Mouse (Mus musculus) hindbrain, embryonic 12.5 days (tissue): ENCODE results near the gene Cdc7. TPM values are rescaled to one million over a fixed set of nuclear protein-coding genes. Genes with fewer than 3 reads are reported as not detected.
"Not testable (repeated sequence)": the region's sequence is repeated elsewhere in the genome, so short reads cannot be mapped to it uniquely, and the experiment has no call there.

Experiments
- ATAC-seq: fragments of 200-750 bp; cut with Nextera tagmentation; 2 replicates; pipeline ENCODE4 v1.8.0; 2017; ENCODE audit warnings: moderate TSS enrichment; ENCODE audit not compliant: low FRiP score
- H3K27ac ChIP-seq: fragments of 300-500 bp; sonication (generic); 2 replicates; pipeline ENCODE4 v1.5.1; 2016; ENCODE audit warnings: mild to moderate bottlenecking
- H3K27me3 ChIP-seq: fragments of 300-500 bp; sonication (generic); 2 replicates; pipeline ENCODE4 v1.6.1; 2016; ENCODE audit warnings: mild to moderate bottlenecking
- H3K36me3 ChIP-seq: fragments of 300-500 bp; sonication (generic); 2 replicates; pipeline ENCODE4 v1.6.1; 2016; ENCODE audit warnings: mild to moderate bottlenecking
- H3K4me1 ChIP-seq: fragments of 300-500 bp; sonication (generic); 2 replicates; pipeline ENCODE4 v1.6.1; 2016
- H3K4me2 ChIP-seq: fragments of 300-500 bp; sonication (generic); replicated peaks from 2 replicates; pipeline ENCODE4 v1.6.1; 2016; ENCODE audit warnings: mild to moderate bottlenecking
- H3K4me3 ChIP-seq: fragments of 300-500 bp; sonication (generic); 2 replicates; pipeline ENCODE4 v1.5.1; 2016; ENCODE audit warnings: mild to moderate bottlenecking
- H3K9ac ChIP-seq: fragments of 300-500 bp; sonication (generic); 2 replicates; pipeline ENCODE4 v1.6.1; 2016; ENCODE audit warnings: mild to moderate bottlenecking, moderate library complexity
- H3K9me3 ChIP-seq: fragments of 300-500 bp; sonication (generic); replicated peaks from 2 replicates; pipeline ENCODE4 v1.6.1; 2016; ENCODE audit warnings: mild to moderate bottlenecking
- WGBS: fragments of 180-500 bp; shearing (Covaris S2); methylation state at CpG from one replicate; pipeline ENCODE4 v1.1.7; 2016; 5-methylcytosine and 5-hydroxymethylcytosine counted together
- polyA plus RNA-seq: library from polyadenylated mRNA; unstranded; fragments of >200 nt; fragmentation: Nextera tagmentation; extraction: Ambion mirVana; gene quantifications from 2 replicates; pipeline ENCODE4 v1.2.1, GENCODE M21; 2016

Gene Cdc7
- polyA plus RNA-seq, 1 experiment from 2014 or later, result 44.7 TPM

GRCm38 (mm10) chr5:106966443-106966842 is 2.3 kb downstream of the Cdc7 start:
- H3K27ac ChIP-seq, result no peak overlapping the region
- 92% methylated on average over 3 of the region's 3 CpGs for WGBS
- H3K4me1 ChIP-seq, result peaks cover 3% of the 10 kb centered on the region; the same call in 1 of the 2 replicates
- peaks cover 18% of the 10 kb centered on the region for H3K36me3 ChIP-seq
- H3K4me2 ChIP-seq, result no peak overlapping the region
- no peak overlapping the region for H3K9ac ChIP-seq
- H3K4me3 ChIP-seq, result no peak overlapping the region
- no peak for ATAC-seq
- no peaks in the 10 kb centered on the region for H3K9me3 ChIP-seq
- H3K27me3 ChIP-seq, result no peaks in the 10 kb centered on the region

GRCm38 (mm10) chr5:106967578-106967977 is 3.5 kb downstream of the Cdc7 start:
- Histone ChIP-seq H3K4me1 (peaks cover 3% of the 10 kb centered on the region; the same call in 1 of the 2 replicates), H3K9ac (no peak overlapping the region), H3K9me3 (no peaks in the 10 kb centered on the region), H3K27ac (no peak overlapping the region), H3K27me3 (no peaks in the 10 kb centered on the region), H3K36me3 (peaks cover 26% of the 10 kb centered on the region), H3K4me3 (no peak overlapping the region), H3K4me2 (no peak overlapping the region)
- no peak for ATAC-seq
- 89% methylated on average over 1 of the region's 1 CpGs for WGBS

- ATAC-seq, result no peak
- Histone ChIP-seq H3K27ac (no peak overlapping the region), H3K27me3 (no peaks in the 10 kb centered on the region), H3K4me3 (no peak overlapping the region), H3K9ac (no peak overlapping the region), H3K9me3 (no peaks in the 10 kb centered on the region), H3K36me3 (peaks cover 80% of the 10 kb centered on the region), H3K4me1 (no peaks in the 10 kb centered on the region), H3K4me2 (no peak overlapping the region)
- 92% methylated on average over 7 of the region's 7 CpGs for WGBS
Observed at GRCm38 (mm10) chr5:106973883-106974282, 9.8 kb downstream of the Cdc7 start.

DNA sequence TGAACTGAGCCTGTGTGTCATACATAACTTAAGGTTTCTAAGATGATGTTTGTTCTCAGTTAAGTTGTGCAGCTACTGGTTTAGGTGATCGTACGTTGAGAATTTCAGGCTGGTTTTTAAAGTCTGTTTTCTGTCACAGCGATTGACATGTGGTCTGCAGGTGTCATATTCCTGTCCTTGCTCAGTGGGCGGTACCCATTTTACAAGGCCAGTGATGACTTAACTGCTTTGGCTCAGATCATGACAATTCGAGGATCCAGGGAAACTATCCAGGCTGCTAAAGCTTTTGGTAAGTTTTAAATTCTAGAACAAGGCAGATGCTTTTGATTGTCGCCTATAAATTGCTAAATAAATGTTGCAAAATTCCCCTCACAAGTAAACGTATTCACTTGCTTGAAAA is 15.0 kb downstream of the Cdc7 start:
- no peaks in the 10 kb centered on the region for H3K9me3 ChIP-seq
- H3K27ac ChIP-seq, result no peak overlapping the region
- H3K9ac ChIP-seq, result no peak overlapping the region
- H3K36me3 ChIP-seq, result peaks cover 71% of the 10 kb centered on the region
- H3K27me3 ChIP-seq, result no peaks in the 10 kb centered on the region
- no peaks in the 10 kb centered on the region for H3K4me1 ChIP-seq
- 92% methylated on average over 7 of the region's 7 CpGs for WGBS
- no peak overlapping the region for H3K4me3 ChIP-seq
- no peak for ATAC-seq
- H3K4me2 ChIP-seq, result no peak overlapping the region

GRCm38 (mm10) chr5:106982298-106982952 is 18.3 kb downstream of the Cdc7 start:
- WGBS, result 81% methylated on average over 7 of the region's 7 CpGs
- no peak for ATAC-seq
- Histone ChIP-seq H3K27ac (no peak overlapping the region), H3K36me3 (peaks cover 40% of the 10 kb centered on the region), H3K27me3 (no peaks in the 10 kb centered on the region), H3K9ac (no peak overlapping the region), H3K4me2 (no peak overlapping the region), H3K9me3 (no peaks in the 10 kb centered on the region), H3K4me1 (no peaks in the 10 kb centered on the region), H3K4me3 (no peak overlapping the region)

- not testable (repeated sequence) for H3K9ac ChIP-seq, H3K27ac ChIP-seq, H3K27me3 ChIP-seq, ATAC-seq, H3K4me3 ChIP-seq, H3K4me2 ChIP-seq, H3K4me1 ChIP-seq, H3K9me3 ChIP-seq
- H3K36me3 ChIP-seq, result peaks cover 25% of the 10 kb centered on the region
- 96% methylated on average over 3 of the region's 3 CpGs for WGBS
Observed at GRCm38 (mm10) chr5:106984934-106985333, 20.8 kb downstream of the Cdc7 start.

DNA sequence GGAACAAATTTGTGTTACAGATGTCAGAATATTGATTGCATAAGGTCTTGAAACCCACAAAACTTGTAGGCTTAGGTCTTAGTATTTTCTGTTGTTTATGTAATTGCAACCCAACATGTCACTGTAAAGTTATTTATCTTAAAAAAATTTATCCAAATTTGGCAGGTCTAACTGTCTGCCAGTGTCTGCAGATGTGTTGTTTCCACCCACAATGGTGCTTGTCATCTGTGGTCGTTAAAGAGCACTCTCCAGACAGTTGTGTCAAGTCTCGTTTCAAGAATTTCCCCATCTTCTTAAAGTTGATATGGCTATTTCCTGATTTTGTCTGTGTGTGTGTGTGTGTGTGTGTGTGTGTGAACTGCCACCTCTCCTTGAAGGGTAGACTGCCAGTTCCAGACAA is 21.5 kb downstream of the Cdc7 start:
- Histone ChIP-seq H3K27me3 (no peaks in the 10 kb centered on the region), H3K4me2 (no peak overlapping the region), H3K4me1 (no peaks in the 10 kb centered on the region), H3K4me3 (no peak overlapping the region), H3K27ac (no peak overlapping the region), H3K36me3 (peaks cover 20% of the 10 kb centered on the region), H3K9me3 (no peaks in the 10 kb centered on the region), H3K9ac (no peak overlapping the region)
- 72% methylated on average over 2 of the region's 2 CpGs for WGBS
- ATAC-seq, result no peak

GRCm38 (mm10) chr5:106989181-106989580 is 25.1 kb downstream of the Cdc7 start:
- Histone ChIP-seq H3K36me3 (no peaks in the 10 kb centered on the region), H3K9ac (no peak overlapping the region), H3K9me3 (no peaks in the 10 kb centered on the region), H3K4me3 (no peak overlapping the region), H3K4me2 (no peak overlapping the region), H3K27me3 (no peaks in the 10 kb centered on the region), H3K4me1 (0 out of 2 replicates have a peak, but pooled peaks cover 2% of the 10 kb centered on the region), H3K27ac (no peak overlapping the region)
- no peak for ATAC-seq
- 64% methylated on average over 8 of the region's 8 CpGs for WGBS

- no peak overlapping the region for H3K27ac ChIP-seq
- peaks cover 4% of the 10 kb centered on the region; the same call in 1 of the 2 replicates for H3K4me1 ChIP-seq
- 85% methylated on average over 12 of the region's 12 CpGs for WGBS
- H3K36me3 ChIP-seq, result no peaks in the 10 kb centered on the region
- ATAC-seq, result no peak
- H3K4me2 ChIP-seq, result no peak overlapping the region
- no peaks in the 10 kb centered on the region for H3K27me3 ChIP-seq
- no peak overlapping the region for H3K4me3 ChIP-seq
- no peaks in the 10 kb centered on the region for H3K9me3 ChIP-seq
- no peak overlapping the region for H3K9ac ChIP-seq
Observed at GRCm38 (mm10) chr5:106989786-106990185, 25.7 kb downstream of the Cdc7 start.

DNA sequence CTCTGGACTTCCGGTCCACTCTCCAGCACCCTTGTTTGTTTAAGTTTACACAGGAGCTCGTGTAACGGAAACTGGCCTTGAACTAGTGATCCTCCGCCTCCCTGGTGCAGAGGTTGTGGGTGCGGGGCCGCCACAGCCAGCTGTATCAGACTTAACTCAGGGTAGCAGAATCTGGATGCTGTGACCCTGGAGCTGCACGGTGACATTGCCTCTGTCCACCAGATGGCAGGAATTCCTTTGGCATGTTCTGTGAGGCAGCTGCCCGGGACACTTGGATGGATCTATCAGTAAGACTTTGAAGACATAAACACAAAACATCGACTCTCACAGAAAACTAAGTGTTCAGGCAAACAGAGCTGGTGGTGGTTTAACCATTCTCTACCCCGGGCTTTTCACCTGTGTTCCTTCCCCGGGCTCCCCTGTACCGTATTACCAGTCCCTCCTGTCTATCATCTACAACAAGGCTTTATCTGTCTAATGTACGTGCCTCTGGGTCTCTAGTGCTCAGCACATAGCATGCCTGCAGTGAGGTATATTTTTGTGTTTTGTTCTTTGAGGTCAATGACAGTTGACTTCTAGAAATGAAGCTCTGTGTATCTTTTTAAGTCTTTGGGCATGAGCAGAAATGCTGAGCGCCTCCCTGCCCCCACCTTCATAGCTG is 26.6 kb downstream of the Cdc7 start:
- ATAC-seq, result 0 out of 2 replicates have a peak, but pooled peaks have one; percentile 43
- Histone ChIP-seq H3K4me3 (no peak overlapping the region), H3K9ac (no peak overlapping the region), H3K27me3 (no peaks in the 10 kb centered on the region), H3K4me1 (peaks cover 5% of the 10 kb centered on the region; the same call in 1 of the 2 replicates), H3K4me2 (no peak overlapping the region), H3K9me3 (no peaks in the 10 kb centered on the region), H3K27ac (no peak overlapping the region), H3K36me3 (no peaks in the 10 kb centered on the region)
- 46% methylated on average over 14 of the region's 14 CpGs for WGBS

- Histone ChIP-seq H3K4me2 (no peak overlapping the region), H3K27me3 (no peaks in the 10 kb centered on the region), H3K27ac (no peak overlapping the region), H3K4me1 (peaks cover 9% of the 10 kb centered on the region; the same call in 1 of the 2 replicates), H3K9me3 (no peaks in the 10 kb centered on the region), H3K36me3 (no peaks in the 10 kb centered on the region), H3K9ac (no peak overlapping the region), H3K4me3 (no peak overlapping the region)
- WGBS, result 65% methylated on average over 8 of the region's 8 CpGs
- no peak for ATAC-seq
Observed at GRCm38 (mm10) chr5:106991300-106991929, 27.3 kb downstream of the Cdc7 start.

- no peak overlapping the region for H3K27ac ChIP-seq
- H3K27me3 ChIP-seq, result no peaks in the 10 kb centered on the region
- no peak overlapping the region for H3K4me2 ChIP-seq
- H3K4me1 ChIP-seq, result peaks cover 9% of the 10 kb centered on the region; the same call in 1 of the 2 replicates
- H3K9ac ChIP-seq, result no peak overlapping the region
- no peaks in the 10 kb centered on the region for H3K9me3 ChIP-seq
- WGBS, result 28% methylated on average over 3 of the region's 3 CpGs
- H3K36me3 ChIP-seq, result no peaks in the 10 kb centered on the region
- H3K4me3 ChIP-seq, result no peak overlapping the region
- no peak for ATAC-seq
Observed at GRCm38 (mm10) chr5:106994716-106995115, 30.6 kb downstream of the Cdc7 start.
